Mouse (Mus musculus) cerebellum, adult 2 months (tissue): ENCODE measurements at regions not wholly inside any gene's neighbourhood (a gene's known extent, or its start where the extent isn't known, plus 50 kb on each side); places are given as distances from the start of the nearest gene placed in this dataset.

Experiments used
- DNase-seq, 2 experiments: peaks; one replicate each; pipeline ENCODE4 v3.0.0; 2021
- H3K27ac ChIP-seq: fragments of 200-500 bp; 2 replicates; pipeline ENCODE4 v1.5.1; 2012; ENCODE audit warnings: low read length, control low read depth, inconsistent platforms; ENCODE audit not compliant: insufficient read depth
- H3K27me3 ChIP-seq: fragments of 200-500 bp; 2 replicates; pipeline ENCODE4 v1.6.1; 2012; ENCODE audit warnings: inconsistent platforms, mild to moderate bottlenecking, low read length, moderate library complexity; ENCODE audit not compliant: control insufficient read depth, insufficient read depth
- H3K4me1 ChIP-seq: fragments of 200-500 bp; 2 replicates; pipeline ENCODE4 v1.6.1; 2011; ENCODE audit warnings: low read length; ENCODE audit not compliant: control insufficient read depth, insufficient read depth
- H3K4me3 ChIP-seq: fragments of 200-500 bp; replicated peaks from 2 replicates; pipeline ENCODE3; 2011; ENCODE audit warnings: mild to moderate bottlenecking, low read depth, low read length, control low read depth; ENCODE audit not compliant: insufficient read depth
- CTCF ChIP-seq: fragments of 200-500 bp; IDR thresholded peaks from 2 replicates; pipeline ENCODE4 v1.5.1; 2011; ENCODE audit warnings: low read depth, mild to moderate bottlenecking, control low read depth, low read length, moderate library complexity, borderline replicate concordance; ENCODE audit not compliant: insufficient read depth
- POLR2A ChIP-seq: fragments of 200-500 bp; IDR thresholded peaks from 2 replicates; pipeline ENCODE4 v1.6.1; 2011; ENCODE audit warnings: low read length, control low read depth, borderline replicate concordance; ENCODE audit not compliant: insufficient read depth
- WGBS: fragments of 180-500 bp; shearing (Covaris S2); methylation state at CpG from one replicate; pipeline ENCODE4 v1.1.7; 2018; 5-methylcytosine and 5-hydroxymethylcytosine counted together

GRCm38 (mm10) chr17:52067721-52068120, 234.6 kb upstream of the Satb1 start:
- no peak for DNase-seq
- TF ChIP-seq CTCF (no peak), POLR2A (no peak)
- WGBS = 83% methylated on average over 2 of the region's 2 CpGs
- no peaks in the 10 kb centered on the region for H3K4me1 ChIP-seq
- H3K4me3 ChIP-seq = no peak overlapping the region
- H3K27me3 ChIP-seq = no peaks in the 10 kb centered on the region
- no peak overlapping the region for H3K27ac ChIP-seq

- DNase-seq = no peak
- 90% methylated on average over 5 of the region's 5 CpGs for WGBS
- H3K4me1 ChIP-seq = no peaks in the 10 kb centered on the region
- H3K27me3 ChIP-seq = no peaks in the 10 kb centered on the region
- H3K4me3 ChIP-seq = no peak overlapping the region
- TF ChIP-seq POLR2A (no peak), CTCF (no peak)
- no peak overlapping the region for H3K27ac ChIP-seq
These were observed 231.5 kb upstream of the Satb1 start for GRCm38 (mm10) chr17:52064618-52065017.

GRCm38 (mm10) chr17:52063121-52063520, 230.0 kb upstream of the Satb1 start:
- DNase-seq = no peak
- no peak overlapping the region for H3K27ac ChIP-seq
- no peaks in the 10 kb centered on the region for H3K4me1 ChIP-seq
- H3K4me3 ChIP-seq = no peak overlapping the region
- TF ChIP-seq CTCF (no peak), POLR2A (no peak)
- 91% methylated on average over 4 of the region's 4 CpGs for WGBS
- no peaks in the 10 kb centered on the region for H3K27me3 ChIP-seq

- Histone ChIP-seq H3K4me1 (no peaks in the 10 kb centered on the region), H3K27ac (no peak overlapping the region), H3K4me3 (no peak overlapping the region), H3K27me3 (no peaks in the 10 kb centered on the region)
- WGBS = 87% methylated on average over 11 of the region's 11 CpGs
- TF ChIP-seq CTCF (no peak), POLR2A (no peak)
- no peak for DNase-seq
These were observed 229.1 kb upstream of the Satb1 start for GRCm38 (mm10) chr17:52062096-52062665.

GRCm38 (mm10) chr17:52036479-52036878, 203.4 kb upstream of the Satb1 start:
- H3K4me3 ChIP-seq = no peak overlapping the region
- no peaks in the 10 kb centered on the region for H3K4me1 ChIP-seq
- WGBS = 94% methylated on average over 4 of the region's 4 CpGs
- no peak for TF ChIP-seq CTCF
- no peak for TF ChIP-seq POLR2A
- no peak for DNase-seq
- no peaks in the 10 kb centered on the region for H3K27me3 ChIP-seq
- H3K27ac ChIP-seq = no peak overlapping the region

GRCm38 (mm10) chr17:52031079-52031478, 198.0 kb upstream of the Satb1 start:
- no peaks in the 10 kb centered on the region for H3K27me3 ChIP-seq
- no peaks in the 10 kb centered on the region for H3K4me1 ChIP-seq
- no peak for DNase-seq
- WGBS = 93% methylated on average over 8 of the region's 8 CpGs
- no peak overlapping the region for H3K27ac ChIP-seq
- no peak overlapping the region for H3K4me3 ChIP-seq
- TF ChIP-seq POLR2A (no peak), CTCF (no peak)

GRCm38 (mm10) chr17:51986920-51987319, 153.8 kb upstream of the Satb1 start:
- Histone ChIP-seq H3K4me1 (no peaks in the 10 kb centered on the region), H3K27me3 (no peaks in the 10 kb centered on the region), H3K4me3 (no peak overlapping the region), H3K27ac (no peak overlapping the region)
- DNase-seq = no peak
- TF ChIP-seq CTCF = no peak
- no peak for TF ChIP-seq POLR2A
- WGBS = 72% methylated on average over 8 of the region's 8 CpGs

GRCm38 (mm10) chr17:51986212-51986611, 153.1 kb upstream of the Satb1 start:
- H3K4me3 ChIP-seq = no peak overlapping the region
- DNase-seq = no peak
- no peaks in the 10 kb centered on the region for H3K27me3 ChIP-seq
- H3K27ac ChIP-seq = no peak overlapping the region
- TF ChIP-seq POLR2A (no peak), CTCF (no peak)
- WGBS = 71% methylated on average over 14 of the region's 14 CpGs
- no peaks in the 10 kb centered on the region for H3K4me1 ChIP-seq

GRCm38 (mm10) chr17:51979126-51979525, 146.0 kb upstream of the Satb1 start:
- H3K27me3 ChIP-seq = no peaks in the 10 kb centered on the region
- H3K4me1 ChIP-seq = no peaks in the 10 kb centered on the region
- no peak overlapping the region for H3K27ac ChIP-seq
- TF ChIP-seq CTCF = no peak
- TF ChIP-seq POLR2A = no peak
- no peak for DNase-seq
- H3K4me3 ChIP-seq = no peak overlapping the region
- WGBS = 96% methylated on average over 2 of the region's 2 CpGs
